Mouse (Mus musculus) MEL (cell line): ENCODE measurements around the gene Fam185a.

Source experiments
- CHD1 ChIP-seq: IDR thresholded peaks from 2 replicates; pipeline ENCODE4 v1.6.1; 2012; ENCODE audit warnings: low read depth, mild to moderate bottlenecking, inconsistent platforms, low read length, improper control_type of control experiment
- CHD2 ChIP-seq: IDR thresholded peaks from 2 replicates; pipeline ENCODE4 v1.6.1; 2011; ENCODE audit warnings: low read length, improper control_type of control experiment
- CTCF ChIP-seq, 3 experiments: IDR thresholded peaks in 2 of 3; conservative IDR thresholded peaks in 1 of 3; 2 replicates each; pipeline ENCODE4 v1.5.1; 2011 to 2012; ENCODE audit warnings: low read length in 3 of 3, low read depth in 2 of 3, mild to moderate bottlenecking in 2 of 3, improper control_type of control experiment in 1 of 3, inconsistent platforms in 1 of 3, mixed read lengths in 1 of 3, moderate library complexity in 1 of 3; ENCODE audit not compliant: control insufficient read depth in 1 of 3, insufficient read depth in 1 of 3, poor library complexity in 1 of 3, severe bottlenecking in 1 of 3
- E2F4 ChIP-seq: IDR thresholded peaks from 2 replicates; pipeline ENCODE4 v1.6.1; 2011; ENCODE audit warnings: low read depth, low read length, improper control_type of control experiment, borderline replicate concordance
- ETS1 ChIP-seq: IDR thresholded peaks from 2 replicates; pipeline ENCODE4 v1.6.1; 2012; ENCODE audit warnings: low read depth, mild to moderate bottlenecking, inconsistent platforms, low read length, improper control_type of control experiment, moderate library complexity
- HCFC1 ChIP-seq: IDR thresholded peaks from 2 replicates; pipeline ENCODE4 v1.6.1; 2012; ENCODE audit warnings: low read depth, mild to moderate bottlenecking, inconsistent platforms, low read length, improper control_type of control experiment, moderate library complexity
- MAX ChIP-seq: IDR thresholded peaks from 2 replicates; pipeline ENCODE4 v1.6.1; 2011; ENCODE audit warnings: low read length, improper control_type of control experiment
- MXI1 ChIP-seq: IDR thresholded peaks from 2 replicates; pipeline ENCODE4 v1.6.1; 2011; ENCODE audit warnings: mild to moderate bottlenecking, low read depth, low read length, improper control_type of control experiment
- NRF1 ChIP-seq: IDR thresholded peaks from 2 replicates; pipeline ENCODE4 v1.6.1; 2014; ENCODE audit warnings: low read depth, mild to moderate bottlenecking, inconsistent platforms, low read length, improper control_type of control experiment, moderate library complexity; ENCODE audit not compliant: poor library complexity, insufficient read depth, severe bottlenecking
- POLR2A ChIP-seq, 2 experiments: IDR thresholded peaks; 2 replicates each; pipeline ENCODE4 v1.6.1; 2011 to 2012; ENCODE audit warnings: low read length in 2 of 2, mild to moderate bottlenecking in 2 of 2, control low read depth in 1 of 2, improper control_type of control experiment in 1 of 2, low read depth in 1 of 2, moderate library complexity in 1 of 2; ENCODE audit not compliant: control insufficient read depth in 1 of 2, insufficient read depth in 1 of 2, poor library complexity in 1 of 2
- TBP ChIP-seq: IDR thresholded peaks from 2 replicates; pipeline ENCODE4 v1.8.0; 2011; ENCODE audit warnings: low read depth, low read length, improper control_type of control experiment
- UBTF ChIP-seq: IDR thresholded peaks from 2 replicates; pipeline ENCODE4 v1.6.1; 2012; ENCODE audit warnings: low read depth, mild to moderate bottlenecking, inconsistent platforms, low read length, improper control_type of control experiment, moderate library complexity, borderline replicate concordance; ENCODE audit not compliant: insufficient read depth
- USF2 ChIP-seq, 2 experiments: IDR thresholded peaks; 2 replicates each; pipeline ENCODE4 v1.6.1; 2011 to 2012; ENCODE audit warnings: improper control_type of control experiment in 2 of 2, low read length in 2 of 2, borderline replicate concordance in 1 of 2, inconsistent platforms in 1 of 2, low read depth in 1 of 2, mild to moderate bottlenecking in 1 of 2; ENCODE audit not compliant: insufficient read depth in 1 of 2

- no peak for TF ChIP-seq USF2 (IDR thresholded peaks at IDR 0.05; ENCODE audit: borderline replicate concordance in 1 of 2, insufficient read depth in 1 of 2, low read depth in 1 of 2, low read length in 2 of 2)
- TF ChIP-seq CHD2, result no peak
- peak; percentile 99 for TF ChIP-seq MAX
- no peak for TF ChIP-seq NRF1
- peak; percentile 56; the same call in 1 of the 2 replicates for TF ChIP-seq E2F4
- TF ChIP-seq MXI1, result peak; percentile 78
- TF ChIP-seq UBTF, result no peak
- no peak for TF ChIP-seq CTCF (IDR thresholded peaks at IDR 0.05 in 2 of 3, conservative IDR thresholded peaks at IDR 0.05 in 1 of 3; ENCODE audit: control insufficient read depth in 1 of 3, insufficient read depth in 1 of 3, low read depth in 2 of 3, low read length in 3 of 3, poor library complexity in 1 of 3, severe bottlenecking in 1 of 3)
- peak; percentile 53; the same call in 1 of the 2 replicates for TF ChIP-seq HCFC1
- no peak for TF ChIP-seq POLR2A (IDR thresholded peaks at IDR 0.05; ENCODE audit: control insufficient read depth in 1 of 2, insufficient read depth in 1 of 2, low read depth in 1 of 2, low read length in 2 of 2, poor library complexity in 1 of 2)
- TF ChIP-seq ETS1, result peak; percentile 96
- peak; percentile 67; the same call in 1 of the 2 replicates for TF ChIP-seq TBP
- no peak for TF ChIP-seq CHD1
These were observed 39.8 kb upstream of the Fam185a start for GRCm38 (mm10) chr5:21384976-21385375.
